Mouse (Mus musculus) neural tube, embryonic 14.5 days (tissue): ENCODE data around the gene Scn7a. TPM values are rescaled to one million over a fixed set of nuclear protein-coding genes. Genes with fewer than 3 reads are reported as not detected.

Experiments used
- ATAC-seq: fragments of 200-750 bp; cut with Nextera tagmentation; 2 replicates; pipeline ENCODE4 v1.8.0; 2017; ENCODE audit warnings: low read depth, mild to moderate bottlenecking, moderate TSS enrichment, moderate library complexity
- H3K27ac ChIP-seq: fragments of 300-500 bp; sonication (generic); 2 replicates; pipeline ENCODE4 v1.5.1; 2014; ENCODE audit warnings: low read depth, mild to moderate bottlenecking, control low read depth, low read length, moderate library complexity, mixed read lengths
- H3K27me3 ChIP-seq: fragments of 300-500 bp; sonication (generic); 2 replicates; pipeline ENCODE4 v1.6.1; 2014; ENCODE audit warnings: low read length; ENCODE audit not compliant: control insufficient read depth, insufficient read depth
- H3K36me3 ChIP-seq: fragments of 300-500 bp; sonication (generic); 2 replicates; pipeline ENCODE4 v1.6.1; 2014; ENCODE audit warnings: low read length, mixed read lengths; ENCODE audit not compliant: control insufficient read depth, insufficient read depth
- H3K4me1 ChIP-seq: fragments of 300-500 bp; sonication (generic); 2 replicates; pipeline ENCODE4 v1.6.1; 2014; ENCODE audit warnings: low read length; ENCODE audit not compliant: control insufficient read depth, insufficient read depth
- H3K4me2 ChIP-seq: fragments of 300-500 bp; sonication (generic); 2 replicates; pipeline ENCODE4 v1.6.1; 2014; ENCODE audit warnings: mild to moderate bottlenecking, low read depth, low read length, control low read depth
- H3K4me3 ChIP-seq: fragments of 300-500 bp; sonication (generic); 2 replicates; pipeline ENCODE4 v1.5.1; 2014; ENCODE audit warnings: low read depth, low read length, control low read depth, mixed read lengths
- H3K9ac ChIP-seq: fragments of 300-500 bp; sonication (generic); replicated peaks from 2 replicates; pipeline ENCODE4 v1.6.1; 2014; ENCODE audit warnings: low read depth, mild to moderate bottlenecking, control low read depth, low read length, mixed read lengths
- H3K9me3 ChIP-seq: fragments of 300-500 bp; sonication (generic); 2 replicates; pipeline ENCODE4 v1.6.1; 2016; ENCODE audit warnings: low read length; ENCODE audit not compliant: control insufficient read depth
- WGBS: fragments of 180-500 bp; shearing (Covaris S2); extraction: QIAGEN DNeasy Blood & Tissue Kit; methylation state at CpG from one replicate; pipeline ENCODE4 v1.1.7; 2014; 5-methylcytosine and 5-hydroxymethylcytosine counted together
- polyA plus RNA-seq: library from polyadenylated mRNA; unstranded; fragments of >200 nt; fragmentation: Nextera tagmentation; extraction: Ambion mirVana; gene quantifications from 2 replicates; pipeline ENCODE4 v1.2.1, GENCODE M21; 2014

The Scn7a gene
- 0.19 and 10.5 TPM in 2 replicates for polyA plus RNA-seq

GRCm38 (mm10) chr2:66784765-66785164 is at the start of gene Scn7a:
TSS of gene Scn7a (minus strand) at chr2:66784914.
- no peak for ATAC-seq
- WGBS: 41% methylated on average over 6 of the region's 6 CpGs
- H3K4me2 ChIP-seq: no peak within 1 kb of the TSS

DNA sequence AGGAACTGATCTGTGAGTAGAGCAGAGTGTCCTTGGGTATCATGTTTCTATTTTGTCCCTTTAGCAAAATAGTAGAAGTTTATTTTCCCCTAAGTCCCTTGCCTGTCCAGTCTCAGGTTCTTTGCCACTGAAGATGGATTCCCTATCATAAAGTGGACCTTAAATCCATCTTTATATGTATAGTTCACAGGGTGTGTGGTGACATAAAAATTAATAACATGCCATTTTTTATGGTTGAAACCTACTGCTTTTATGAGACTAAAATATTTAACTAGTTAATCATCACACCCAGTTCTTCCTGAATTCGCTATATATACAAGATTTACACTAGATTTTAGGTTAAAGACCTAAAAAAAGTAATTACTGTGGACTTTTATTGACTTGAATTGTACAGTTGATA is 43.0 kb upstream of the Scn7a start:
- no peak for ATAC-seq
- H3K9me3 ChIP-seq: no peaks in the 10 kb centered on the region
- H3K27me3 ChIP-seq: no peaks in the 10 kb centered on the region
- no peak overlapping the region for H3K27ac ChIP-seq
- no peaks in the 10 kb centered on the region for H3K36me3 ChIP-seq
- H3K4me2 ChIP-seq: no peak overlapping the region
- H3K4me1 ChIP-seq: no peaks in the 10 kb centered on the region
- no peak overlapping the region for H3K4me3 ChIP-seq
- H3K9ac ChIP-seq: no peak overlapping the region
- WGBS: 82% methylated on average over 1 of the region's 1 CpGs

More at GRCm38 (mm10) chr2:66784765-66785164, at the start of gene Scn7a:
- no peak within 1 kb of the TSS; the same call in 1 of the 2 replicates for H3K27ac ChIP-seq
- H3K4me1 ChIP-seq: no peaks in the 10 kb centered on the region
- H3K9me3 ChIP-seq: no peaks in the 10 kb centered on the region
- H3K36me3 ChIP-seq: no peaks in the 10 kb centered on the region
- no peaks in the 10 kb centered on the region for H3K27me3 ChIP-seq
- no peak within 1 kb of the TSS for H3K9ac ChIP-seq
- H3K4me3 ChIP-seq: no peak within 1 kb of the TSS

- peak; percentile 65; the same call in 1 of the 2 replicates for ATAC-seq
- H3K9ac ChIP-seq: no peak overlapping the region
Observed at GRCm38 (mm10) chr2:66819862-66820559, 35.3 kb upstream of the Scn7a start.

GRCm38 (mm10) chr2:66799676-66800249 is 15.0 kb upstream of the Scn7a start:
- 42% methylated on average over 4 of the region's 4 CpGs for WGBS
- ATAC-seq: peak; percentile 34; the same call in 1 of the 2 replicates
- Histone ChIP-seq H3K36me3 (no peaks in the 10 kb centered on the region), H3K4me3 (no peak overlapping the region), H3K4me2 (no peak overlapping the region), H3K9ac (no peak overlapping the region), H3K4me1 (no peaks in the 10 kb centered on the region), H3K27me3 (no peaks in the 10 kb centered on the region), H3K27ac (no peak overlapping the region), H3K9me3 (no peaks in the 10 kb centered on the region)

More at GRCm38 (mm10) chr2:66819862-66820559, 35.3 kb upstream of the Scn7a start:
- H3K27ac ChIP-seq: no peak overlapping the region
- no peak overlapping the region for H3K4me2 ChIP-seq
- no peaks in the 10 kb centered on the region for H3K4me1 ChIP-seq
- no peaks in the 10 kb centered on the region for H3K36me3 ChIP-seq
- H3K27me3 ChIP-seq: no peaks in the 10 kb centered on the region
- no peak overlapping the region for H3K4me3 ChIP-seq
- H3K9me3 ChIP-seq: no peaks in the 10 kb centered on the region
- WGBS: 35% methylated on average over 7 of the region's 7 CpGs

DNA sequence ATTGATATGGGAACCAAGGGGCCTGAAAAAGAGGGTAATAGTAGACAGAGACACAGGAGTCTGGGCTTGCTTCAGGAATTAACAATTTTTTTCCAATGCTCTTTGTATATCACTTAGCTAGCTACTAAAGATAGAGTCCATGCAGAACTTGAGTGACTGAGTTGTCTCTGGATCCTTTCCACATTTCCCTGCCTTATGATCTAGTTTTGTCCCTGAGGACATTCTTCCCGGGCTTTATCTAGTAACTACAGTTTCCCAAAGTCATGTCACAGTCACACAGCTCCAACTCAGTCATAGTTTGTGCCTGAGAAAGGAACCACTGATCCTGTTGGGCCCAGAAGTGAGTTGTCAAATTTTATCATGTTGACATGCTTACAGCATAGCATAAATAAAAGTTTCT is 12.8 kb upstream of the Scn7a start:
- no peaks in the 10 kb centered on the region for H3K36me3 ChIP-seq
- H3K27ac ChIP-seq: no peak overlapping the region
- WGBS: 77% methylated on average over 1 of the region's 1 CpGs
- no peaks in the 10 kb centered on the region for H3K9me3 ChIP-seq
- H3K4me2 ChIP-seq: no peak overlapping the region
- ATAC-seq: no peak
- no peak overlapping the region for H3K4me3 ChIP-seq
- no peaks in the 10 kb centered on the region for H3K4me1 ChIP-seq
- H3K9ac ChIP-seq: no peak overlapping the region
- H3K27me3 ChIP-seq: no peaks in the 10 kb centered on the region

- no peak for ATAC-seq
- no peak overlapping the region for H3K9ac ChIP-seq
- no peaks in the 10 kb centered on the region for H3K4me1 ChIP-seq
- WGBS: 90% methylated on average over 1 of the region's 1 CpGs
- no peaks in the 10 kb centered on the region for H3K27me3 ChIP-seq
- H3K27ac ChIP-seq: no peak overlapping the region
- no peaks in the 10 kb centered on the region for H3K36me3 ChIP-seq
- H3K4me2 ChIP-seq: no peak overlapping the region
- H3K4me3 ChIP-seq: no peak overlapping the region
- H3K9me3 ChIP-seq: no peaks in the 10 kb centered on the region
Observed at GRCm38 (mm10) chr2:66791629-66792028, 6.9 kb upstream of the Scn7a start.

DNA sequence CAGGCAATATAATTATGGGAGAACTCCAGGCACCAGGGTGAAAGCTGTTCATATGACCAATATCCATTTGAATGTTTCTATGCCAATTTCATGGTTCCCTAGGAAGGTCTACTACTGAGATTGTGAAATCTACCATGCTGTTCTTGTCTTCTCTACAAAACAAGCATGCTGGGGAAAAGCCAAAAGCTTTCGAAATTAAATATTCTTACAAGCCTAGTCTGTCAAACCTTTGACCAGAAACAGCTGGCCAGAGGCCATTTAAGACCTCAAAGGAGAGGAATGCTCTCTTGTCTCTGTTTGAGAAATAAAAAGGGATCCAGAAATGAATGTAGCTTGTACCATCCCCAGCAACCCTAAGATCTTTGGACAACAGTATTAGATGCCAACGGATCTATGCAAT is 3.8 kb downstream of the Scn7a start:
- WGBS: 90% methylated on average over 2 of the region's 2 CpGs
- H3K4me1 ChIP-seq: no peaks in the 10 kb centered on the region
- H3K9ac ChIP-seq: no peak overlapping the region
- ATAC-seq: no peak
- no peaks in the 10 kb centered on the region for H3K9me3 ChIP-seq
- H3K27me3 ChIP-seq: no peaks in the 10 kb centered on the region
- H3K27ac ChIP-seq: no peak overlapping the region
- no peak overlapping the region for H3K4me3 ChIP-seq
- no peaks in the 10 kb centered on the region for H3K36me3 ChIP-seq
- no peak overlapping the region for H3K4me2 ChIP-seq

DNA sequence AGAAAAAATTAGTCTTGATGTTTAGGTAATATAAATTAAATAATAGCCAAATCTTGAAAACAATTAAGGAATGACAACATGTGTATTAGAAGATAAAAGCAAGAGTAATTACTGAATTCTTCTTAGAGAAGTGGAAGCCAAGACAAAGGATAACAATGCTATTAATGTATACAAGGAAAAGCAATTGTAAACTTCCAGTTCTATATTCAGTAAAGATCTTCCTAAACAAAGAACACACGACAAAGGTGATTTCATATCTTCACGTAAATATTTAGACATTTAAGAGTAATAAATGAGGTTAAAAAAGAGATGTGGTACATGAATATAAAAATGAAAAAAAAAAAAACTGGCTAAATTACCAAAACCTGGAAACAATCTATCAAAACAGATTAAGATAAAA is 16.7 kb downstream of the Scn7a start:
- Histone ChIP-seq H3K4me3 (no peak overlapping the region), H3K36me3 (no peaks in the 10 kb centered on the region), H3K9ac (no peak overlapping the region), H3K27me3 (no peaks in the 10 kb centered on the region), H3K27ac (no peak overlapping the region), H3K4me2 (no peak overlapping the region), H3K4me1 (no peaks in the 10 kb centered on the region), H3K9me3 (no peaks in the 10 kb centered on the region)
- no peak for ATAC-seq
- WGBS: 91% methylated on average over 2 of the region's 2 CpGs

DNA sequence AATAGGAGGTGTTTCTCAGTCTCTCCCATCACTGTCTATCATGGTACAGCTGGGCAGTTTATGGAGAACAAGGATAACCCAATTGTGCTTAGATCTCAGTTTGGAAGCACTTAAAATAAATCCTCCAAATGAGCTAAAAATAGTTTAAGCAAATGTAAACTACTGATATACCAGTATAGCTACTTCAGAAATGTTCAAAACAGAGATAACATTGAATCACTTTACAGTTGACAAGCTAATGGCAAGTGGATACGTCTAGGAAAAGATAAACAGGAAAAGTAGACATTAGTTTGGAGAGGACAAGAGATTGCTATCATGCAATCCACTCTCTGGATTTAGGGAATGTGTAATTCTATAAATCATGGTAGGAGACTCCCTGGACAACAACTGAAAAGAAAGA is 19.5 kb downstream of the Scn7a start:
- Histone ChIP-seq H3K9me3 (no peaks in the 10 kb centered on the region), H3K4me3 (no peak overlapping the region), H3K27me3 (no peaks in the 10 kb centered on the region), H3K36me3 (no peaks in the 10 kb centered on the region), H3K27ac (no peak overlapping the region), H3K4me1 (no peaks in the 10 kb centered on the region), H3K9ac (no peak overlapping the region), H3K4me2 (no peak overlapping the region)
- no peak for ATAC-seq
- 71% methylated on average over 1 of the region's 1 CpGs for WGBS
